Mouse (Mus musculus) testis, adult 2 months (tissue): ENCODE measurements around the gene D630045J12Rik.

Experiments used
- CTCF ChIP-seq: fragments of 200-500 bp; IDR thresholded peaks from 2 replicates; pipeline ENCODE4 v1.5.1; 2012; ENCODE audit warnings: low read depth, mild to moderate bottlenecking, inconsistent platforms, low read length, moderate library complexity; ENCODE audit not compliant: control insufficient read depth, insufficient read depth, insufficient replicate concordance
- POLR2A ChIP-seq: fragments of 200-500 bp; IDR thresholded peaks from 2 replicates; pipeline ENCODE4 v1.6.1; 2012; ENCODE audit warnings: low read depth, mild to moderate bottlenecking, inconsistent platforms, low read length, moderate library complexity; ENCODE audit not compliant: control insufficient read depth

GRCm38 (mm10) chr6:38202816-38203215 lies 51.0 kb downstream of the D630045J12Rik start:
- TF ChIP-seq CTCF = no peak
- TF ChIP-seq POLR2A = no peak
